Mouse (Mus musculus) inflammation-experienced regulatory T-cells (primary cell): ENCODE data around the gene P3h3. TPM values are rescaled to one million over a fixed set of nuclear protein-coding genes. Genes with fewer than 3 reads are reported as not detected.

Experiments used
- polyA plus RNA-seq, 2 experiments: library from polyadenylated mRNA; unstranded; fragments of 100-300 nt; shearing (Covaris generic); gene quantifications; one replicate each; pipeline ENCODE4 v1.2.1; 2017

Gene P3h3
- 1 to 10 TPM in 1 of 2 experiments, not detected in 1; 1.2 TPM for polyA plus RNA-seq

DNA sequence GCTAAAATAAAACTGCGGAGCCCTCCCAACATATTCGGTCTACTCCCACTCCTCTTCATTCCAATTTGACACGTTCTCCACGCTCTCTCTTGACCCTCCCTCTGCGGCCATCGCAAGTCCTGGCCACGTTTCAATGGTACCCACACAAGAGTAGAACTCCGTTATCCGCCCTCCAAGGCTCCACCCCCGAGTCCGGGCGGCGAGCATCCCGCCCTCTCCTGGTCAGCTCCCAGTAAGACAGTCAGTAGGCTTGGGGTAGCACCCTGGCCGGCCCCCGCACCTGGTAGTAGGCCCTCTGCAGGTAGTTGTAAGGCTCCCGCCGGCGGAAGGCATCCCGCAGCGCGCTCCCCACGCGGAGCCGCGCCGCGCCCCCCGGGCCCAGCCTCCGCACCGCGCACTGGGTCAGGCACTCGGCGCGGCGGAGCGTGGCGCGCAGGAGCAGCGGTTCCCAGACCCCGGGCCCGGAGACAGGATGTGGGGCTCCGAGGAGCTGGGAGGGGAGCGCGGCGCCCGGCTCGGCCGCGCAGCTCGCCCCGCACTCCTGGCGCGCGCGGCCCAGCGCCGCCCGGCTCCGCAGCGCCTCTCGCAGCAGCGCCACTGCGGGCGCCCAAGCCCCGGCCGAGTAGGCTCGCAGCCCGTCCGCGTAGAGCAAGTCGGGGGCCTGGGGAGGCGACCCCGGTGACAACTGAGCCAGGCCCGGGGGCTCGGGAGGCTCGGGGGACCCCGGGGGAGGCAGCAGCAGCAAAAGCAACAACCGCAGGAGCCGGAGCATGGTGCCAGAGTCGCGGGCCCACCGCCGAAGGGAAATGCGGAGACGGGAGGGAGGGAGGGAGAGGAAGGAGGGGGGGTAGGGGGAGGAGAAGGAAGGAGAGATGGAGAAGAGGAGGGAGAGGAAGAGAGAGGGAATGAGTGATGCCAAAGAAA, at the start of gene P3h3:
Gene P3h3, minus strand, starts transcription at position 837 of the 924 bp plus-strand sequence.

DNA sequence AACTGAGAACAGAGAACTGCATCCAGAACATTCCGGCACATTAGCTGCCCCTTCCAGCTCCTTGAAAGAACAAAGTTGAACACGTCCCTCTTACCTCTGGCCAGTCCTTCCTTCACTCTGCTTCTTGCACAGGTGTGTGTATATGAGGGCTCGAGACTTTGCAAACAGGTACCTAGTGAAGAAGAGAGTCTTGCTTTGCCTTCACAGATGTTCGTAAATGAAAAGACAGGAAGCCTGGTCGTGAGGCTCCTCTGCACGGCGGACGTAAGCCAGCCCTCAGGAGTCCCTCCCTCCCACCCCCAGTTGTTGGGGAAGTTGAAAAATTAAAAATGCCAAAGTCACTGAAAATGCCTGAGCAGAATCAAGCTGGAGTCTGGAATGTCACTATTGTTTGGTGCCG, 30.4 kb upstream of the P3h3 start, which contains the start of gene Cd4:
Gene Cd4, minus strand, starts transcription at position 236 of the 400 bp plus-strand sequence.

DNA sequence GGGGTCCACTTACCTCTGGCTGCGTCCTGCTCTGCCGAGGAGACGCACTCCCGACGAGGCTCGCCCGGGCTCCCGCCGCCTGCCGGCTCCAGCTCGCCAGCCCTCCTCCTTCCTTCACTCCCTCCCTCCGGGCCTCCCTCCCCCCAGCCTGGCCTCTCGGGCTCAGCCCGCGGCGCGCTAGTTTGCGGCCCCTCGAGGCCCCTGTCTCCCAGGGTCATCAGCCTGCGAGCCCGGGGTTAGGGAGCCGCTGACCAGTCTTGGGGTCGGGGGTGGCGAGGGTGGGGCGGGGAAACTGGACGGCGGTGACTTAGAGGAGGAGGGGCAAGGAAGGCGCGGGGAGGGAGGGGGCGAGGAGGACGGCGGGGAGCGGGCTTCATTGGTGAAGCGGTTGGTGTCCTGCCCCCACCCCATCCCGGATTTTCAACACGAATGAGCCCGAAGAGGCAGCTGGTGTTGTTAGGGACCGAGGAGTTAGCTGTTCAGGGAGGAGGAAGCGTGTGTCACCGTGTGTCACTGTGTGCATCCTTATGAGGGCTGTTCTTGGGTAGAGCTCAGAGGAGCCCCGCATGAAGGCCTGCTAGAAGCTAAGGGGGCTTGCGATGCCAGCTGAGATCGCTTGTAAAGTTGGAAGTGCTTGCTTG, 6.2 kb upstream of the P3h3 start, which contains the start of gene Gpr162:
Gene Gpr162, minus strand, starts transcription at position 326 of the 641 bp plus-strand sequence.

DNA sequence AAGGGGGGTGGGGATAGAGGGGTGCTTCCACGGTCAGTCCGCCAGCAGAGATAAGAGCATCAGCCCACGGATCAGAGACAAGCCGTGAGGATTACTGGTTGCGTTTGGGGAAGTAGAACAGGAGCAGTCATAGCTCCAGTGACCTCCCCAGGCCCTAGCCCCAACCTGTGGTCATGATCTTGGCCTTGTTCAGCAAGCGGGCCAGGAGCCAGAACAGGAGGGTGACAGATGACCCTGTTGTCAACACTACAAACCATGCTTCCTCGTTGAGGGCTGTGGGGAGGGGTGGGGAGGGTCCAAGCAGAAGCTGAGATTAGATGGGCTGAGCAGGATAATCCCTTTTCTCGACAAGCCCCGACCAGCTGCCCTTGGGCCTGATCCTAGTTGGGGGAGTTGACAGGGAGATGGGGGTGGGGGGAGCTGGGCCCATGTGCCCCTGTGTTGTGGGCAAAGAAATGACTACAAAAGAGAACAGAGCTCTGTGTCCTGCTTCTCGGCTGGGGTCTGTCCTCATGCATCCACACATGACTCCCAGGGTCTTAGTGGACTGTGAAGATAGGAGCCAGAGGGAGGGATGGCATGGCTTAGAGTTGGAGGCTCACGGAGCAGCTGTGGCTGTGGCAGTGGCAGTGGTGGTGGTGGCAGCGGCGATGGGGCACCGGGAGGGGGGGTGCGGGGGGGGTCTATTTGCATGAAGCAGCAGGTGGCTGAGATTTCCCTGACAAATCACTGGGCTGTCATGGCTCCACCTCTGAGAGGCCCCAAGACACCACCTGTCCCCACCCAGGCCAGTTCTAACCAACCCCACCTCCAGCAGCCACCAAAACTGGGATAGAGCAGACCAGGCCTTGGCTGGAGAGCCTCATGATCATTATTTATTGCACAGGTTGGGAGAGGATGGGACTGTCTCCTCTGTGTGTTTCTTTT, 17.0 kb downstream of the P3h3 start, which contains the start of gene Gnb3:
Gene Gnb3, minus strand, starts transcription at position 35 of the 927 bp plus-strand sequence.

DNA sequence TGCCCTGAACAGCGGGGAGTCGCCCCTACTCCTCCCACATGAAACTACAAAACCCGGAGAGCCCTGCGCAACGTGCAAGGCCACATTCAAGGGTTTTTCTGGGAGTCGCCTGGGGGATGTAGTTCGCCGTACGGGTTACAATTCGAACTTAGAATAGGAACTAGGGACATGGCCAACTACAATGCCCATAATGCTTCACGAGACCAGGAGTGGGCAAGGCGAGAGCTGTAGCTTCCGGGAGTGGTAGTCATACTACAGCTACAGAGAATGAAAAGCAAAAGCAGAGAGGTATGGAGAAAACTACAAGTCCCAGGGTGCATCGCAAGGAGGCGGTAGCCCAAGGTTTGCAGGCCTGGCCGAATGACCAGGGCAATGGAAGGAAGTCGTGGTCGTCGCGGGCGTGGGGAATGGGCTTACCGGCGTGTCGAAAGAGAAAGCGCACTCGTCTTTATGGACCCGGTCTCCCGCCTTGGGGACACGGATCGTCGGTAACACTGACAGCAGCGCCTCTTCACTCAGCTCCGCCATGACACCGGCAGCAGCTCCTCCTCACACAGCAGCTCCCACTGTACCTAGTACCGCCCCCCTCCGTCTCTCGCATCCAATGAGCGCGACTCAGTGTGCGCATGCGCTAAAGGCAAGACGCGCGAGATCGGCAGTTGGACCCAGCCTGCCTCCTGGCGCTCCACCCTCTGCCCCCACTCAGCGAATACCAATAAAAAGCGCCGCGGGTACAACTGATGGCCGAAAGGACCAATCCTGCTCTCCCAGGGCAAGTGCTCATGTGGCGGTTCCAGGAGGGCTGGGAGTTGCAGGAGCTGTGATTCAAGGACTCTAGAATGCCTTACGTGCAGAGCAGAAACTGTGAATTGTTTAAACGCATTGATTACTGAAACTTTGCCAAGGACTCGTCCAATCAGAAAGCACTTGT, 28.4 kb downstream of the P3h3 start, which contains the start of the genes Usp5 and Cdca3:
Gene Usp5, minus strand, starts transcription at position 617 of the 931 bp plus-strand sequence.
Gene Cdca3, plus strand, starts transcription at position 680 of the 931 bp plus-strand sequence.

DNA sequence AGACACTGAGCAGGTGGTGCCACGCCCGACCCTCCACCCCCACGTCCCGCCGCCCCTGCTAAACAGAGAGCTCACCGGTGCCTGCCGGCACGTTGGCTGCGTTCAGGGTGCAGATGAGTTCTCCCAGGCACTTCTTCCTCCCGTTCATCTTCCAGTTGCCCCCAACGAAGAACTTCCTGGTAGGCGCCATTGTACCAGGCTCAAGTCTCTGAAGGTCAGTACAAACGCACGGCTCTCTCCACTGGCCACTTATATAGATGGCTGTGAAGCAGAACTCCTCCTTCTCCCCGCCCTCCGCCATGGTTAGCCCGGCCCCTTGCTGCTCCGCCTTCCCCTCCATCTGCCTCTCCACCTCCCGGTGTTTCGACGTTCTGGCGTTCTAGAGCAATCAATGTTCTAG, 43.6 kb downstream of the P3h3 start, which contains the start of gene Tpi1:
Gene Tpi1, minus strand, starts transcription at position 364 of the 400 bp plus-strand sequence.

DNA sequence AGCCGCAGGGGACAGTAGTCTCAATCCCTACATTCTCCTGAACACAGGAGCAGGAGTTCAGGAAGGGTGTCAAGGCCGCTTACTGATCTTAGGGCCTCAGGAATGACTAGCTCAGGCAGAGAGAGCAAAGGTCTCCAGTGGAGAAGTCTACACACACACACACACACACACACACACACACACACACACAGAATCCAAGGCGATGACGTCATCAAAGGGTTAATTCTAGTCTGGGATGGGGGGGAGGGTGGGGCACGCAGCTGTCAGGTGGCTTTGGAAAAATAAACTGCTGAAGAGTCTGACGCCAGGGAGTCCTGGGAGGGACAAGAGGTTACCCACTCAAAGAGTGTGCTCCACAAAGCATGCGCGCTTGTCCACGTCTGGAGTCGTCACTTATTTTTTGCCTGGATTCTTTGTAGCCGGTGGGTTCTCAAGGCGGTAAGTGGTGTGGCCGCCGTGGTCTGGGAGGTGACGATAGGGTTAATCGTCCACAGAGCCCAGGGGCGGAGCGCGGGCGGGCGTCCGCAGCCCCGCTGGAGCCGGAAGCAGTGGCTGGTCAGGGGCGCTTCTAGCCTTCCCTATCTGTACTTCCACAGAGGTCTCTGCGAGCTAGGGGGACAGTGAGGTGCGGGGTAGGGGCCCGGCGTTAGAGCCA, 49.1 kb downstream of the P3h3 start, which contains the start of gene Spsb2:
Gene Spsb2, plus strand, starts transcription at position 304 of the 655 bp plus-strand sequence.

Other genes starting within 250 kb of the P3h3 start
- under 1 TPM in 1 of 2 experiments, not detected in 1; 0.30 TPM for gene C1s2, start 221.7 kb downstream of the P3h3 start, polyA plus RNA-seq
- gene Lpcat3, start 194.7 kb downstream of the P3h3 start, polyA plus RNA-seq: 10 to 100 TPM; 35.2 to 40.2 TPM
- 100 to 1,000 TPM; 287 to 344 TPM for gene Emg1, start 145.6 kb downstream of the P3h3 start, polyA plus RNA-seq
- 100 to 1,000 TPM; 196 to 201 TPM for gene Phb2, start 145.4 kb downstream of the P3h3 start, polyA plus RNA-seq
- gene Ptpn6, start 119.0 kb downstream of the P3h3 start, polyA plus RNA-seq: 100 to 1,000 TPM; 320 to 496 TPM
- 100 to 1,000 TPM; 440 to 464 TPM for gene Grcc10, start 116.4 kb downstream of the P3h3 start, polyA plus RNA-seq
- not detected for gene Gm45234, start 101.7 kb downstream of the P3h3 start, polyA plus RNA-seq
- 10 to 100 TPM in 1 of 2 experiments, 1 to 10 TPM in 1; 4.2 to 14.1 TPM for gene Atn1, start 101.2 kb downstream of the P3h3 start, polyA plus RNA-seq
- gene Eno2, start 88.1 kb downstream of the P3h3 start, polyA plus RNA-seq: 1 to 10 TPM; 2.8 to 3.5 TPM
- gene Lrrc23, start 78.0 kb downstream of the P3h3 start, polyA plus RNA-seq: 1 to 10 TPM; 1.1 to 1.6 TPM
- gene Spsb2, start 49.1 kb downstream of the P3h3 start, polyA plus RNA-seq: 1 to 10 TPM; 4.4 to 4.5 TPM
- 10 to 100 TPM; 75.7 to 86.0 TPM for gene Tpi1, start 43.5 kb downstream of the P3h3 start, polyA plus RNA-seq
- gene Usp5, start 28.3 kb downstream of the P3h3 start, polyA plus RNA-seq: 100 to 1,000 TPM in 1 of 2 experiments, 10 to 100 TPM in 1; 96.6 to 112 TPM
- 1 to 10 TPM; 2.0 to 4.3 TPM for gene Cdca3, start 28.2 kb downstream of the P3h3 start, polyA plus RNA-seq
- under 1 TPM; 0.28 to 0.76 TPM for gene Gnb3, start 17.5 kb downstream of the P3h3 start, polyA plus RNA-seq
- gene Gpr162, start 6.2 kb upstream of the P3h3 start, polyA plus RNA-seq: under 1 TPM; 0.11 to 0.89 TPM
- gene Cd4, start 30.5 kb upstream of the P3h3 start, polyA plus RNA-seq: 100 to 1,000 TPM; 455 to 600 TPM
- 10 to 100 TPM in 1 of 2 experiments, 1 to 10 TPM in 1; 9.9 to 11.9 TPM for gene Lag3, start 54.0 kb upstream of the P3h3 start, polyA plus RNA-seq
- gene Ptms, start 62.4 kb upstream of the P3h3 start, polyA plus RNA-seq: 10 to 100 TPM; 35.8 to 45.4 TPM
- 100 to 1,000 TPM; 176 to 183 TPM for gene Mlf2, start 73.6 kb upstream of the P3h3 start, polyA plus RNA-seq
- gene Cops7a, start 107.8 kb upstream of the P3h3 start, polyA plus RNA-seq: 10 to 100 TPM; 69.8 to 77.3 TPM
- gene Pianp, start 138.9 kb upstream of the P3h3 start, polyA plus RNA-seq: under 1 TPM in 1 of 2 experiments, not detected in 1; 0.45 TPM
- gene Zfp384, start 151.4 kb upstream of the P3h3 start, polyA plus RNA-seq: 10 to 100 TPM; 68.0 to 76.1 TPM
- gene Ing4, start 182.0 kb upstream of the P3h3 start, polyA plus RNA-seq: 10 to 100 TPM; 85.4 to 87.6 TPM
- 10 to 100 TPM; 20.3 to 33.0 TPM for gene Acrbp, start 191.9 kb upstream of the P3h3 start, polyA plus RNA-seq
- gene Lpar5, start 210.2 kb upstream of the P3h3 start, polyA plus RNA-seq: 10 to 100 TPM; 19.2 to 25.7 TPM
- 10 to 100 TPM; 50.7 to 54.2 TPM for gene Chd4, start 238.2 kb upstream of the P3h3 start, polyA plus RNA-seq